Mouse (Mus musculus): Measurements from ENCODE around the gene Zhx3. TPM values are rescaled to one million over a fixed set of nuclear protein-coding genes. Genes with fewer than 3 reads are reported as not detected.

The Zhx3 gene
- polyA plus RNA-seq, 1 experiment from 2014 or later = 10.7 TPM

DNA sequence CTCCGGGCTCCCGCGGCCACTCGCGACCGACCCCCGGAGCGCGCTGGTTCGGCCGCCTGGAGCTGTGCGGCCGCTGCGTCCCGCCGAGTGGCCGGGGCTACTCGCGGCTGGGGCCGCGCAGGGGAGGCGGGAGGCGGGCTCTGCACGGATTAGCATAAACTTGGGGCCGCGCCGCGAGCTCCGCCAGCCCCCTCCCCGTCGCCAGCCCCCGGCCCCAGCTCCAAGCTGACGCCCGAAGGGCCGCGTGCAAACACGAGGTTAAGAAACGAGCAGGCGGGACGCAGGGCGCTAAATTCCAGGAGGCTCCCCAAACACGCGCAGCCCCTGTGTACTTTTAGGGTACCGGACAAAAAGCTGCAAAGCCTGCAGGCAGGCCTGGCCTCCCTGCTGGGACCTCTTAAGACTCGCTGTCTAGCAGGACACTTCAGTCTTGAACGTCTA lies 39.5 kb upstream of the Zhx3 start, which contains the start of gene Emilin3:
TSS of gene Emilin3 (minus strand) at position 98 of the 441 bp plus-strand sequence.
- peaks cover 33% of the 10 kb centered on the region for H3K27me3 ChIP-seq (ENCODE audit: control insufficient read depth, insufficient read depth, low read length)
- no peak within 1 kb of the TSS for H3K27ac ChIP-seq (ENCODE audit: low read depth, low read length)
- DNase-seq (ENCODE audit: low spot score) (peak; percentile 60), ATAC-seq (ENCODE audit: insufficient read depth, low FRiP score, low TSS enrichment) (peak; percentile 59)
- peak within 1 kb of the TSS; percentile 89 for H3K4me2 ChIP-seq (ENCODE audit: low read depth)
- under 1% methylated on average over 45 of the region's 46 CpGs for WGBS
- peaks cover 6% of the 10 kb centered on the region for H3K4me1 ChIP-seq (ENCODE audit: control insufficient read depth, insufficient read depth, low read length)
- no peaks in the 10 kb centered on the region for H3K9me3 ChIP-seq (ENCODE audit: control insufficient read depth, low read length)
- H3K4me3 ChIP-seq (ENCODE audit: low read depth, low read length) = peak within 1 kb of the TSS; percentile 47
- H3K36me3 ChIP-seq (ENCODE audit: control insufficient read depth, insufficient read depth, low read length) = no peaks in the 10 kb centered on the region
- H3K9ac ChIP-seq (ENCODE audit: low read length) = peak within 1 kb of the TSS; percentile 48

DNA sequence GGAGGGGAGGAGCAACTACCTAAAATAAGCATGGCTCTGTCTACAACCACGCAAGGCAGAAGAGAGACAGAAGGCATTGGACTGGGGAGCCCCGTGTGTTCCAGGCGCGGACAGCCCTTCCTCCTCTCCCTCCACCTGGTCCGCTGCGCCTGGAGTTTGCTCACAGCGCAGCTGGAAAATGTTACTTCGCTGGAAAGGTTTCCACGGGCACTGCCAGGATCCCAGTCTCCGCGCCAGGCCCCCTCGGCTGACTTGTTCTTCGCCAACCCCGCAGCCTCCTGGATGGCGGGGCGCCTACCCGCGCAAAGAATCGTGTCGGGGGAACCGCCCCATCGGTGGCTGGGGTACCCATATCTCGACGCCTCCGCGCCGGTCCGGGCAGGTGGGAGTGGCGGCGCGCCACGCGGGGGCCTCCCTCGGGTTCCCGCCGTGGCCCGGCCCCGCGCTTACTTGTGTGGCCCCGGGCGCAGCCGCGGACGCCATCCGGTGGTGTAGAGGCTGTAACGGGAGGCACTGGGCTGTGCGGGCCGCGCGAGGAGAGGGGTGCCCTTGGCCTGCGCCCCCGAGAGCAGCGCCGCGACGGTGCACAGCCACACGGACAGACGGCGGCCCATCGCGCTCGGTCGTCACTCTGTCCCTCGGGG lies 38.9 kb upstream of the Zhx3 start:
- H3K9me3 ChIP-seq (ENCODE audit: control insufficient read depth, low read length) = no peaks in the 10 kb centered on the region
- H3K9ac ChIP-seq (ENCODE audit: low read length) = peak overlapping the region; percentile 48
- H3K4me2 ChIP-seq (ENCODE audit: low read depth) = peak overlapping the region; percentile 89
- peak overlapping the region; percentile 47 for H3K4me3 ChIP-seq (ENCODE audit: low read depth, low read length)
- WGBS = 2% methylated on average over 48 of the region's 64 CpGs
- H3K36me3 ChIP-seq (ENCODE audit: control insufficient read depth, insufficient read depth, low read length) = no peaks in the 10 kb centered on the region
- peak; percentile 63 for ATAC-seq (ENCODE audit: insufficient read depth, low FRiP score, low TSS enrichment)
- H3K4me1 ChIP-seq (ENCODE audit: control insufficient read depth, insufficient read depth, low read length) = peaks cover 6% of the 10 kb centered on the region
- H3K27me3 ChIP-seq (ENCODE audit: control insufficient read depth, insufficient read depth, low read length) = peaks cover 33% of the 10 kb centered on the region
- H3K27ac ChIP-seq (ENCODE audit: low read depth, low read length) = no peak overlapping the region
- DNase-seq (ENCODE audit: low spot score) = peak; percentile 29

DNA sequence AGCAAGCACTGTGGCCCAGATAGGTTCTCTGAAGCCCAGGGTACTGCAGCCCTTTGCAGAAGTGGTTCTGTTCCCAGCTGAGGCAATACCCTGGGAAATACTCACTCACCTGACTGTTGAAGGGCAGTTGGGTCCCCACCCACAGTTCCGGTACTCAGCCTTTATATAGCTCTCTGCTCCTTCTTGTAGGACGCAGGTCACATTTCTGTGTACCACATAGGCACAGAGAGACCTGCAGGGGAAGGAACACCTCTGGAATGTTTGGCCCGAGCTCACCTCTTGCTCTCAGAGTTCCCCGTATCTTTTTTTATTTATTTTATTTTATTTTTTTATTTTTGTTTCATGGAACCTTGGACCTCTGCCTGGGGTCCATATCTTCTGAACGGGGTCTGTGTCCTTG lies 37.8 kb upstream of the Zhx3 start:
- H3K27ac ChIP-seq (ENCODE audit: low read depth, low read length) = no peak overlapping the region
- H3K4me3 ChIP-seq (ENCODE audit: low read depth, low read length) = no peak overlapping the region
- peaks cover 6% of the 10 kb centered on the region for H3K4me1 ChIP-seq (ENCODE audit: control insufficient read depth, insufficient read depth, low read length)
- no peaks in the 10 kb centered on the region for H3K9me3 ChIP-seq (ENCODE audit: control insufficient read depth, low read length)
- DNase-seq (ENCODE audit: low spot score) = no peak
- no peaks in the 10 kb centered on the region for H3K36me3 ChIP-seq (ENCODE audit: control insufficient read depth, insufficient read depth, low read length)
- H3K4me2 ChIP-seq (ENCODE audit: low read depth) = no peak overlapping the region
- no peak for ATAC-seq (ENCODE audit: insufficient read depth, low FRiP score, low TSS enrichment)
- 89% methylated on average over 5 of the region's 5 CpGs for WGBS
- H3K27me3 ChIP-seq (ENCODE audit: control insufficient read depth, insufficient read depth, low read length) = peaks cover 33% of the 10 kb centered on the region
- H3K9ac ChIP-seq (ENCODE audit: low read length) = no peak overlapping the region

DNA sequence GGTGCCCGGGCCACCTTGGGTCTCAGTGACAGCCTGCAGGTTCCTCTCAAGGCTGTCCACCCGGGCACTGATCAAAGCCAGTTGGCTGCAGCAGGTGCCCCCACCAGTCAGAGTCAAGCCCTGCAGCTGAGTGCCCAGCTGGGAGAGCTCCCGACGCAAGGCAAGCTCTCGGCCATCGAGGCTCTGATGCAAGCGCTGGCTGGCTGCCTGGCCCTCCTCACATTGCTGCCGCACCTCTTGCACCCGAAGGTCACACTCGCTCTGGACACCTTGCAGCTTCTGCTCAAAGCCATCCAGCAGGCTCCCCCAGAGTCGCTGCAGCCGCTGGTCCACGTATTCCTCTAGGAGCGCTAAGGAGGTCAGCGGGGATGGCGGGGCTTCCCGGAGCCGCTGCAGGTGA lies 35.8 kb upstream of the Zhx3 start:
- peaks cover 33% of the 10 kb centered on the region for H3K27me3 ChIP-seq (ENCODE audit: control insufficient read depth, insufficient read depth, low read length)
- H3K4me2 ChIP-seq (ENCODE audit: low read depth) = no peak overlapping the region
- peaks cover 6% of the 10 kb centered on the region for H3K4me1 ChIP-seq (ENCODE audit: control insufficient read depth, insufficient read depth, low read length)
- no peak overlapping the region for H3K4me3 ChIP-seq (ENCODE audit: low read depth, low read length)
- no peak for ATAC-seq (ENCODE audit: insufficient read depth, low FRiP score, low TSS enrichment)
- no peak for DNase-seq (ENCODE audit: low spot score)
- no peak overlapping the region for H3K27ac ChIP-seq (ENCODE audit: low read depth, low read length)
- H3K9me3 ChIP-seq (ENCODE audit: control insufficient read depth, low read length) = no peaks in the 10 kb centered on the region
- WGBS = 47% methylated on average over 18 of the region's 18 CpGs
- H3K9ac ChIP-seq (ENCODE audit: low read length) = no peak overlapping the region
- no peaks in the 10 kb centered on the region for H3K36me3 ChIP-seq (ENCODE audit: control insufficient read depth, insufficient read depth, low read length)

DNA sequence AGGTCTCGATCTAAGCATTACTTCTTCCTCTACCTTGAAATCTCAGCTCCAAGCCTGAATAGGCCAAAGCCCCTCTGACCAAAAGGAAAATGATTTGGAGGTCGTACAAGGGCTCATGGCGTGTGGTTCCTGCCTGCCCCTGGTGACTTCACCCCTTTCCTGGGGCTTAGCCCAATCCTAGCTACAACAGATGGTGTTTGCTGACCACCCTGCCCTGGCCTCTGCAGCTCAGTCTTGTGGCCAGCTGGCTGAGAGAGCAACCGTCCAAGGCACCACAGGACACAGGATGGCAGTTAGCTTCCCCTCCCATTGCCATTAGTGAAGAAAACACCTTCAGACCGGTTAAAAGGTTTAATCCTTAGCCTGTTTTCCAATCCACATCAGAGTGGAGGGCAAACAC lies 33.3 kb upstream of the Zhx3 start:
- Histone ChIP-seq H3K4me1 (ENCODE audit: control insufficient read depth, insufficient read depth, low read length) (no peaks in the 10 kb centered on the region), H3K27me3 (ENCODE audit: control insufficient read depth, insufficient read depth, low read length) (peaks cover 11% of the 10 kb centered on the region), H3K4me3 (ENCODE audit: low read depth, low read length) (no peak overlapping the region), H3K4me2 (ENCODE audit: low read depth) (no peak overlapping the region), H3K36me3 (ENCODE audit: control insufficient read depth, insufficient read depth, low read length) (no peaks in the 10 kb centered on the region), H3K27ac (ENCODE audit: low read depth, low read length) (no peak overlapping the region), H3K9ac (ENCODE audit: low read length) (no peak overlapping the region), H3K9me3 (ENCODE audit: control insufficient read depth, low read length) (no peaks in the 10 kb centered on the region)
- WGBS = 70% methylated on average over 5 of the region's 5 CpGs
- ATAC-seq (ENCODE audit: insufficient read depth, low FRiP score, low TSS enrichment) = no peak
- DNase-seq (ENCODE audit: low spot score) = no peak

DNA sequence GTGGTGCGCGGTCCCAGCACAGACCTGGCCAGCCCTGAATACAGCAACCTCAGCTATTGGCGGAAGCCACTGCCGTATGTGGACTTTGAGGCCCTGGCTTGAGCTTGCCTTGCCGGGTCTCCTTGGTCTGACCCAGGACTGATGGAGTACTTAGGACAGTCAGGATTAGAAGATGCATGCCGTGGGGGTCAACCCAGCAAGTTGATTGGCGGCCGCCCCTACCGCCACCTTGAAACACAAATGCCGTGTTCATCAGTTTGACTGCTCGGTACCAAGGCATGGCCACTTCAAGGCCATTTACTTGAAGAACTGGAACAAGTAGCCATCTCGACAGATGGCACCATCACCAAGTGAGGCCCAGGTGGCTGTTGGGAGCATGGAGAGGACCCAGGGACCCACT lies 32.5 kb upstream of the Zhx3 start:
- H3K4me1 ChIP-seq (ENCODE audit: control insufficient read depth, insufficient read depth, low read length) = no peaks in the 10 kb centered on the region
- no peaks in the 10 kb centered on the region for H3K36me3 ChIP-seq (ENCODE audit: control insufficient read depth, insufficient read depth, low read length)
- DNase-seq (ENCODE audit: low spot score) (no peak), ATAC-seq (ENCODE audit: insufficient read depth, low FRiP score, low TSS enrichment) (no peak)
- H3K9me3 ChIP-seq (ENCODE audit: control insufficient read depth, low read length) = no peaks in the 10 kb centered on the region
- no peak overlapping the region for H3K4me3 ChIP-seq (ENCODE audit: low read depth, low read length)
- H3K9ac ChIP-seq (ENCODE audit: low read length) = no peak overlapping the region
- H3K27ac ChIP-seq (ENCODE audit: low read depth, low read length) = no peak overlapping the region
- no peak overlapping the region for H3K4me2 ChIP-seq (ENCODE audit: low read depth)
- 95% methylated on average over 12 of the region's 12 CpGs for WGBS
- H3K27me3 ChIP-seq (ENCODE audit: control insufficient read depth, insufficient read depth, low read length) = peaks cover 4% of the 10 kb centered on the region

DNA sequence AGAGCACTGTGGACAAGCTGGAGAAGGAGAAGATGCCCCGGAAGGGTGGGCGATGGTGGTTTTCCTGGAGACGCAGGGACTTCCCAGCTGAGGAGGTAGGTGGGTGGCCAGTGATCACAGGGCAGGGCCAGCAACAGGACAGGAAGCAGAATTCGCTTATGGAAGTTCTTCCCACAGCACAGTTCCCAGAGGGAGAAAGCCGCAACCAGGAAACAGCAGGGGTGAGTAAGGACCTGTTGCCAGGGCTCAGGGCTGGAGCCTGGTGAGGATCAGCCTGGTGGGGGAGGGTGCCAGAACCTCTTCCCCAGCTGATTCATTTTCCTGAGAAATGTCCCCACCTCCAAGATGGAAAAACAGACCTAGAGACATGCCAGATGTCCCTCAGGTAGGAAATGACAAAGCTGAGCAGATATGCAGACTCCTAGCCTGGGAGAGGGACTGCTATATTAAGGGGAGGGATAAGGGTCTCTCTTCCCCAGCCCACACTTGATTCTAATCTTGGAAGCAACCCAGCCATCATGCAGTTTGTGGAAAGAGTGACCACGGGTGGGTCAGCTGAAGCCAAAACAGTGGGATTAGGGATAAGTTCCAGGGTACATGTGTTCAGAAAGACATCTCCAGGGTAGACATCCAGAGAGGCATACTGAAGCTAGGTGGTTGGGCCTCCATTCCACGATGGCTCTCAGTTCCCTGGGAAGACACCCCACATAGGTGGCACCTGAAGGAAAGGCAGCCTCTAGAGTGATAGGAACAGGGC lies 29.0 kb upstream of the Zhx3 start:
- 85% methylated on average over 7 of the region's 7 CpGs for WGBS
- ATAC-seq (ENCODE audit: insufficient read depth, low FRiP score, low TSS enrichment) (no peak), DNase-seq (ENCODE audit: low spot score) (no peak)
- Histone ChIP-seq H3K9me3 (ENCODE audit: control insufficient read depth, low read length) (no peaks in the 10 kb centered on the region), H3K4me2 (ENCODE audit: low read depth) (no peak overlapping the region), H3K27me3 (ENCODE audit: control insufficient read depth, insufficient read depth, low read length) (no peaks in the 10 kb centered on the region), H3K4me3 (ENCODE audit: low read depth, low read length) (no peak overlapping the region), H3K4me1 (ENCODE audit: control insufficient read depth, insufficient read depth, low read length) (no peaks in the 10 kb centered on the region), H3K9ac (ENCODE audit: low read length) (no peak overlapping the region), H3K27ac (ENCODE audit: low read depth, low read length) (no peak overlapping the region), H3K36me3 (ENCODE audit: control insufficient read depth, insufficient read depth, low read length) (no peaks in the 10 kb centered on the region)

DNA sequence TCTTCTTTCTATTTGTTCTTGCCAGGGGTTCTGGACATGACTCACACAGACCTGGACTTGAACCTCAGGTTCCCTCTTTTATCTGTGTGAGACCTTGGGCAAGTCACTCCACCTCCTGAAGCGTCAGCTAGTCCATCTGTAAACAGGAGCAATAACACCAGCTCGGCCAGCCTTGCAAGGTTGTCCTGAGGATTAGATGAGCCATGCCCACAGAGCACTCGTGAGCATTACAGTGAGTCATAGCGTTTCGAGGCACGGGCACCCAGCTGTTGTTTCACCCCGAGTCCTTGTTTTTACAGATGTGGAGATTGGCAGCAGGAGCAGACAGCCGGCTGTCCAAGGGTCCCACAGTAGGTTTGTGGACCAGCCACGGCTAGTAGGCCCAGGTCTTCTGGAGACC lies 18.9 kb upstream of the Zhx3 start:
- no peak for ATAC-seq (ENCODE audit: insufficient read depth, low FRiP score, low TSS enrichment)
- Histone ChIP-seq H3K36me3 (ENCODE audit: control insufficient read depth, insufficient read depth, low read length) (no peaks in the 10 kb centered on the region), H3K27me3 (ENCODE audit: control insufficient read depth, insufficient read depth, low read length) (peaks cover 12% of the 10 kb centered on the region), H3K4me1 (ENCODE audit: control insufficient read depth, insufficient read depth, low read length) (peaks cover 5% of the 10 kb centered on the region; the same call in 1 of the 2 replicates), H3K4me3 (ENCODE audit: low read depth, low read length) (no peak overlapping the region), H3K27ac (ENCODE audit: low read depth, low read length) (no peak overlapping the region), H3K9me3 (ENCODE audit: control insufficient read depth, low read length) (no peaks in the 10 kb centered on the region), H3K4me2 (ENCODE audit: low read depth) (no peak overlapping the region), H3K9ac (ENCODE audit: low read length) (no peak overlapping the region)
- no peak for DNase-seq (ENCODE audit: low spot score)
- 69% methylated on average over 9 of the region's 9 CpGs for WGBS

DNA sequence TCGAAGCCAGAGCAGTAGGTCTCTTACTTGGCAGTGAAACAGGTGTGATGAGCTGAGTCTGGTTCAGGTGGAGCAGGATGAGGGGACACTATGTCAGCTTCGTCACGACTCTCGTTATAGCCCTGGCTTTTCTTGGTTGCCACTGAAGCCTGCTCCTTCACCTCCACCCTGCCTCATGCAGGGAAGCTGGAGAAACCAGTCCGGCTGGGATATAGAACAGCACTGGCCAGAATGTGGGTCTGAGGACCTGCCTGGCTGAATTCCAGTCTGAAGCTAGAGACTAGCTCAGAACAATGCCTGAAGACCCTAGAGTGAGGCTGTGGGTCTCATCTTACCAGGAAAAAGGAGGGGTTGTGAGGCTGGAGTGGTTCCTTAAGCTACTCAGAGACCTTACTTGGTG lies 18.2 kb upstream of the Zhx3 start:
- no peak overlapping the region for H3K4me2 ChIP-seq (ENCODE audit: low read depth)
- H3K9ac ChIP-seq (ENCODE audit: low read length) = no peak overlapping the region; the same call in 1 of the 2 replicates
- H3K27ac ChIP-seq (ENCODE audit: low read depth, low read length) = no peak overlapping the region
- no peaks in the 10 kb centered on the region for H3K36me3 ChIP-seq (ENCODE audit: control insufficient read depth, insufficient read depth, low read length)
- no peaks in the 10 kb centered on the region for H3K9me3 ChIP-seq (ENCODE audit: control insufficient read depth, low read length)
- peaks cover 5% of the 10 kb centered on the region; the same call in 1 of the 2 replicates for H3K4me1 ChIP-seq (ENCODE audit: control insufficient read depth, insufficient read depth, low read length)
- ATAC-seq (ENCODE audit: insufficient read depth, low FRiP score, low TSS enrichment) (no peak), DNase-seq (ENCODE audit: low spot score) (no peak)
- H3K4me3 ChIP-seq (ENCODE audit: low read depth, low read length) = no peak overlapping the region
- WGBS = 80% methylated on average over 5 of the region's 5 CpGs
- H3K27me3 ChIP-seq (ENCODE audit: control insufficient read depth, insufficient read depth, low read length) = peaks cover 12% of the 10 kb centered on the region

Data from neural tube, embryonic 11.5 days (tissue).